Mouse (Mus musculus) left cerebral cortex, postnatal 36 days (tissue): ENCODE results near the gene Prdm4. TPM values are rescaled to one million over a fixed set of nuclear protein-coding genes. Genes with fewer than 3 reads are reported as not detected.
A peak's percentile ranks its signal among the peaks of the same experiment; 100 is the strongest.

Source experiments
- DNase-seq, 2 experiments: peaks; one replicate each; pipeline ENCODE4 v3.0.0; 2021 to 2022; ENCODE audit warnings: low spot score in 2 of 2, mixed read lengths in 1 of 2
- intact Hi-C: fragments of 180-260 bp; cut with DNase I; formaldehyde crosslinking; loops from one replicate; pipeline ENCODE4 v1.15.1; 2025
- total RNA-seq, 2 experiments: library from RNA; stranded (reverse); gene quantifications; 2 replicates each; pipeline ENCODE4 v1.2.3; 2021

The Prdm4 gene
- total RNA-seq = 10 to 100 TPM; 24.0 to 27.0 TPM

DNA sequence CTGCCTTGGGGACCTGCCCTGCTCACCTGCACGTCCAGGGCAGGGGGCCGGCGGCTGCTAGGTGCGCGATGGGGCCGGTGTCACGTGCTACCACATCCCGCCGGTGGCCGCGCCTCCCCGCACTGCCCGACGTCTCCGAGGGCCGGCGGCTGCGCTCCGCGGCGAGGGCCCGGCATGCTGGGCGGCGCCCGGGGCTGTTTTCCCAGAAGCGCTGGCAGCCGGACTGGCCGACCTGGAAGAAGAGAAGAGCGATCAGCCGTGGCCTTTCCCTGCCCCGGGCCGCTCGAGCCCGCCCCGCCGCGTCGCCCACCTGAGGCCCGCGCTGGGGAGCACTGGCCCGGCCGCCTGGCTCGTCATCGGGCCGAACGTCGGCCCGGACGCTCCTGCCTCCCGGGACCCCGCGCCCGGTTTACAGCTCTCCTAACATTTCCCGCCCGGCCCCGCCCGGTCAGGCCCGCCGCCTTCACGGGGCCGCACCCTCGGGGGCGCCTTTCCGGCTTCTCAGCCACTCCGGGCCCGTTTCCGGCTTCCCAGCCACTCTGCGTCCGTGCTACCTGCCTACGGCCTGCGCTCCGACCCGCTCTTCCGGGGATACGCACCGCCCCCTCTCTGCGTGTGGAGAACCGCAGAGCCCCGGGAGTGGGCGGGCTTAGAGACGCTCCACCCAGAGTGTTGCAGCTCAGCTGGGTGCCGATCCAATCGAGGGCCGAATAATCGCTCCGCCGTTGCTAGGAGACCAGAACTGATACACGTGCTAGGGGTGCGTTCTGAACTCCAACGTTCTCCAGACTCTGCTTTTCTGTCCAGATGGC lies at the start of gene Prdm4:
Gene Prdm4 (minus strand): TSS at position 645 of the 812 bp plus-strand sequence.
- intact Hi-C loops = no loop called here
- peak; percentile 94 to 96 for DNase-seq

DNA sequence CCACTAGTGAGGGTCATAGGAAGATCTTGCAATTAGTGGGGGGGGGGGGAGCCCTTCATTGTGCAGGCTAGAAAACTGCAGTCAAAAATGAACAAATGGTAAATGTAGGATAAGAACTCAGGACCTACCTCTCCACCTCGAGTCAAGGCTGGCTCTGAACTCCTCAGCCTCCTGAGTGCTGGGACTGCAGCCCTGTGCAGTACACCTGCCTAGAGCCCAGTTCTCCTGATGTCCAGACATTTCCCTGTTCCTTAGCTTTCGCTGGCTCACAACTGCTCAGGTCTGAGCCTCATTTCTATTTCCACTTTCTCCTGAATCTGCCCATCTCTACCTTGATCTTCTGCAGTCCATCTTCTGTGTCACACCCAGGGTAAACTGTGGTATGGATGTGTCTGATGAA lies 49.5 kb upstream of the Prdm4 start:
- intact Hi-C loops = loop anchor here (5.0 to 10.0 kb wide), 3 partner anchors 56 to 331 kb away; partner anchors contain the start of gene Fbxo7
- no peak for DNase-seq

DNA sequence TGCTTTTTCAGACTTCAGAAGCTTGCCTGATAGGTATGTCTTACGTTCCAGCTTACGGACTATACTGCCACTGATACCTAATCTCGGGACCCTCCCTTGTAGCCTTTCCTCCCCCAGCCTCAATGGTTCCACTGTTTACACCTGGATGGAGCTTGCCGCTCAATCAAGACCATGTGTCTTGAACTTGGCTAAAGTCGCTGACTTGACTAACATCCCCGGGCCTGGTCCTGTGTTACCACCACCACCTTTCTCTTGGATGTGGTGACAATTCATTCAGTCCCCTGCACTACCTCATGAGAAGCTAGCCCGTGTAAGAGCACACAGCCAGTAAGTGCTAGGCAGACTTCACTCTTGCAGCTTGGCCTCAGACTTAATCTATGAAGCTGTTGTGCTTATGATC lies 47.4 kb upstream of the Prdm4 start:
- no peak for DNase-seq
- intact Hi-C loops = loop anchor here (10.0 kb wide), 1 partner anchor 100 kb away; no protein-coding TSS in a partner anchor

DNA sequence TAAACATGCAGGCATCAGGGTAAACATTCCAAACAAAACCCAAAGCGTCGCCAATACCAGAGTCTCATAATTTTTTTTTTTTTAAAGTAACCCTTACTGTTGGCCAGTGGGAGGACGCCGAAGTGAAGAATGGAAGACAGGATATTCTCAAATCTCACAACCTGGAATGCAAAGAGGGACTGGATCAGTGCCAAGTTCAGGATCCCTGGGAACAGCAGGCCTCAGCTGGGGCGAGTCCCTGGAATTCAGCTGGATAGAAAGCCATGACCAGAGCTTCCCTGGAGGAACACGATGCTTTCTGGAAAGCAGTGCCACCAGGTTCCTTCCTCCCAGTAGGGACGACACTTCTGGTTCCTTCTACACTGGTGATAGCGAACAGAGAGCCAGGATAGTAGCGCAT lies 46.0 kb upstream of the Prdm4 start:
- intact Hi-C loops = loop anchor here (10.0 kb wide), 1 partner anchor 102 kb away; no protein-coding TSS in a partner anchor
- no peak for DNase-seq

DNA sequence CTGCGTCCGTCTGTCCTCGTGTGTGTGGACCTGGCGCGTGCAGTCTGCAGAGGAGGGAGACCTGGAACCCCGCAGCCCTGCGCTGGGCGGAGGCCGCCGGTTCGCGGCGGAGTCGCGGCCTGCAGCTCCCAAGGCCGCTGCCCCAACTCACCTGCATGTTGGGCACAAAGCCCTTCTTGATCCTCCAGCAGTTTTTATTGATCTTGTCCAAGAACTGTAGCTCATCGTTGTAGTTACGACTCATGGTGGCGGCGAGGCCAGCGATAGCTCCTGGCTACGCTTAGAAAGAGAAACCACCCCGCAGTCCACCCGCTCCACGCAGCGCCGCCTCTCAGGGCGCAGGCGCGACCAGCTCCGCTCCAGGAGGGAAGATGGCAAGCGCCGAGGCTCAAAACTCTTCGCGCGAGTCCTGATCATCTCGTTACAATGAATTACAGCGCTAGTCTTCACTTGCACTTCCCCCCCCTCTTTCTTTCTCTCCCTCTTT lies 40.6 kb upstream of the Prdm4 start, which contains the start of gene Rtcb:
Gene Rtcb (minus strand): TSS at position 360 of the 487 bp plus-strand sequence.
- intact Hi-C loops = loop anchor here (5.0 to 10.0 kb wide), 2 partner anchors 85 to 747 kb away; partner anchors contain the start of genes Hsp90b1 and Ttc41
- peak; percentile 98 for DNase-seq

DNA sequence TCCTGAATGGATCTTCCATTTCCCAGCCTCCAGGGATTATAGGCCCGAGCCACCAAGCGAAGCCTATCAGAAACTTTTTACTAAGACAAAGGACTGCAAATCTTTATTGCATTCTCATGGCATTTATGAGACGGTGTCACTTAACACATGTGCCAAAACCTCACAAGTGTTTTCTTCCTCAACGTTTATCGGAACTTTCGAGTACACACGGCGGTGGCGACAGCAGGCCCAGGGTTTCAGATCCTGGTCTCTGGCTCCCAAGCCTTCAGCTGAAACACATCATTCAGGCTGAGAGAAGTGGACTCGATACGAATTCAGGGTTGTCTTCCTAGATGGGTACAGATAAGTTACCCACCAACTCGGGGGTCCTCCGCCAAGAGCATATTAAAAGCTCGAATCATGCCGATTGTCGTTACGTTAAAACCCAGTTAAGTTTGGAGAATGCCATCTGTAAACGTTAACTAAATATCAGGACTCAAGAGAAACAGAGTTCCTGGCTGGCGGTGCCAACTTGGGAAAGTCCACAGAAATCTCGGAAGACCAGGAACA lies 40.0 kb upstream of the Prdm4 start:
- intact Hi-C loops = loop anchor here (5.0 to 10.0 kb wide), 2 partner anchors 85 to 748 kb away; partner anchors contain the start of genes Hsp90b1 and Ttc41
- DNase-seq = no peak

DNA sequence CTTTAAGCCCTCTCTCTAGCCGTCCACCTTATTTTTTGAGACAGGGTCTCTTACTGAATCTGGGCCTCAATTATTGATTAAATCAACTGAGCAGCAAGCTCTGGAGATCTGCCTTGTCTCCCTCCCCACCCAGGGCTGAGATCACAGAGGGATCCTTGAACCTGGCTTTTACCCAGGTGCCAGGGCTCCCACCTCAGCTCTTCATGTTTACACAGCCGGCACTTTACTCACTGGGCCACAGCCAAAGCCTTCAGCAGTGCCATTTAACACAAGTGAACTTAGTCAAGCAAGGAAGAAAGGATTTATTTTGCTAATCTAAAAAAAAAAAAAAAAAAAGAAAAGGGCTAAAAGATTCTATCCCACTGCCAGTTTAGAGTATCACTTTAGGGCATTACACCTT lies 37.5 kb upstream of the Prdm4 start:
- no peak for DNase-seq
- intact Hi-C loops = loop anchor here (10.0 kb wide), 1 partner anchor 750 kb away; the partner anchor contains the start of genes Hsp90b1 and Ttc41

DNA sequence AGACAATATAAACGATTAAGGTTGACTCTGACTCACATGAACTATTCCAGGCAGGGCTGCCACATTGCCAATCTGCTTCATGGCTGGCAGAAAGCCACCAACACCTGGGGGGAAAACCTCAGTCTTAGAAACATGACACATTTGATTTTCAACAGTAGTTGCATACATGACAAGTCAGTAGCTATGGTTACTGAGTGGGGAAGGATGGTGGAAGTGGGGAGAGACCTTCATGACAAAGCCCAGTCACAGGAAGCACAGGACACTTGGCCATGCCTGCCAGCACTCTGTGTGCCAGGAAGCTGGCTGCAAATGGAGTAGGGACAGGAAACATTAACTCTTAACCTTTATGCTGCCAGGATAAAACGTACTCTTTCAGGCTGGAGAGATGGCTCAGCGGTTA lies 36.5 kb upstream of the Prdm4 start:
- intact Hi-C loops = loop anchor here (10.0 kb wide), 1 partner anchor 751 kb away; the partner anchor contains the start of genes Hsp90b1 and Ttc41
- DNase-seq = no peak

DNA sequence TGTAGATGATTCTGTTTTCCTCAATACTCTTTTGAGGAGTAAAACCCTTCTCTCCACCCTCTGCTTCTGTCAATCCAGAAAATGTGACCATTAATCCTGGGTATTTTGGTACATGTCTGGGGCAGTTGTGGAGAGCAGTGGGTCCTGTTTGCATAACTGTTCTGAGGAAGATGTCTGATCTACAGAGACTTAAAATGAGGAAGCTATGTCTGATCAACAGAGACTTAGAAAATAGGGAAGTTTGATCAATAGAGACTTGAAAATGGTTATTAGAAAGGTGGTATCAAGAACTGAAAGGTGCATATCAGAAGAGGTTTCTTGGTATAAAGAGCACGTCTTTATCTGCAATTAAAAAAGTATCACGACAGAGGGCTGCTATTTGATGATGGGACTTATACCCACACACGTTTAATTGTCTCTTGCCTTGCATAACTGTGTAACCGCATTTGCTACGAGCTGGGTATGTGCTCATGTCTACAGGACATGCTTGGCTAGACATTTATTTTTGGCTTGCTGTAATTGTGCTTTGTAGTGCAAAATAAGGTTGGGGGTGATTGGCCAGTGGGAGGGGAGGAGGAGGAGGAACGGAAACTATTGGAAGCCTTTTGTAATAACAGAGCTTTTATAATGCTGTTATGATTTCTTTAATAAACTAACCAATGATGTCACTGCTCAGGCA lies 35.0 kb upstream of the Prdm4 start:
- intact Hi-C loops = loop anchor here (10.0 kb wide), 1 partner anchor 753 kb away; the partner anchor contains the start of genes Hsp90b1 and Ttc41
- no peak for DNase-seq

DNA sequence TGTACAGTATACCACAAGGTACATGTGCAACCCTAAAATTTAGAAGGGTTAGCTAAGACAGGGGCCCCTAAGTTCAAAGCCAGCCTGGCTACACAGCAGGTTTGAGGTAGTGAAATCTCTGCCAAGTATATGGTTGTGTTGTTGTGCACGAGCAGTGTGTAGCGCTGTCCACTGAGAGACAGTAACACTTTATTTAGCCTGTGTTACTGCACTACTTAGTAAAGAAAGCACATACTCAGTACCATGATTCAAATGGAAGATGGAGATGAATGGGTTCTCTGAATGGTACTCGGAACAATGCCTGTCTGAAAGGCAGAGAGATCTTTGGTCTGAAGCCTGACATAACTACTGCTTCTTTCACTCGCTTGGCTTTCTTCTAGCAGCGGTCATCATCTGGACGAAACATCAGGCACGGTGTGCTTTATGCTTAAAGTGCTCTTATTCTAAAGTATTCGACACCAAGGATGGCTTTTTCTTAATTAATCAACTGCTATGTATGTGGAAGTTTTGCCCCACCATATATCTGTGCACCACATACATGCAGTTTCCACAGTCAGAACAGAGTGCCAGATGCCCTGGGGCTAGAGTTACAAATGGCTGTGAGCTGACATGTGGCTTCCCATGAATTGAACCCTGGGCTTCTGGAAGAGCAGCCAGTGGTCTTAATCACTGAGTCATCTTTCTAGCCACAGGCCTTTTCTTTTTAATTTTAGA lies 31.7 kb upstream of the Prdm4 start:
- no peak for DNase-seq
- intact Hi-C loops = no loop called here

DNA sequence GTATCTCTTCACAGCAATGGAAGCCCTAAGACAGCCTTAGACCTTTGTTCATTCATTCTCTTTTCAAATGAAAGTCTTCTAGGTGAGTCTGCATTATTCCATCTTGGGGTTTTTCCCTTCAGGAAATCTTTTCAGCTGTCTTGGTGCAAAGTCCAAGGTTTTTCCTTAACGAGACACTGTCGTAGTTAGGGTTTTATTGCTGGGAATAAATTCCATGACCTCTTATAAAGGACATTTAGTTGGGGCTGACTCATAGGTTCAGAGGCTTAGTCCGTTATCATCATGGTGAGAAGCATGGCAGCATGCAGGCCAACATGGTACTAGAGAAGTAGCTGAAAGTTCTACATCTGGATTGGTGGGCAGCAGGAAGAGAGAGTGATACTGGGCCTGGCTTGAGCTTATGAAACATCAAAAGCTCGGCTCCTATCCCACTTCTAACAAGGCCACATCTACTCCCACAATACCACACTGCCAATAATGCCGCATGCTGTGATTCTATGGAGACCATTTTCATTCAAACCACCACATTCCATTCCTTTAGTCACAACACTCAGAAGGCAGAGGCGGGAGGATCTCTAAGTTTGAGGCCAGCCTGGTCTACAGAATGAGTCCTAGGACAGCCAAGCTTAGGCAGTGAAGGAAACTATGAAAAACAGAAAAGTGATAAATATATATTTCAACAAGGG lies 19.5 kb upstream of the Prdm4 start:
- intact Hi-C loops = no loop called here
- DNase-seq = no peak

DNA sequence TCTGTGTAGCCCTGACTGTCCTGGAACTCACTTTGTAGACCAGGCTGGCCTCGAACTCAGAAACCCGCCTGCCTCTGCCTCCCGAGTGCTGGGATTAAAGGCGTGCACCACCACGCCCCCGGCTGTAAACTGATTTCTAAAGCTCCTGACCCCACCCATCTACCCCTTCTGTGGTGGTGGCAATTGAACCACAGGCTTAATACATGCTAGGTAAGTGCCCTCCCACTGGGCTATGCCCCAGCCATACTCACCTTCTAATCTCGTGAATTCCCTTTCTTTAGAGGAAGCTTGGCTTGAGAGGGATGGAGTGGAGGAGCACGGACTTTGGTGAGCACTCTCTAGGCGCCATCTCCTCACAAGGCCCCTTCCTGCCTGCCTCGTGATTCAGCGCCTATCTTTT lies 13.0 kb upstream of the Prdm4 start:
- intact Hi-C loops = no loop called here
- no peak for DNase-seq

DNA sequence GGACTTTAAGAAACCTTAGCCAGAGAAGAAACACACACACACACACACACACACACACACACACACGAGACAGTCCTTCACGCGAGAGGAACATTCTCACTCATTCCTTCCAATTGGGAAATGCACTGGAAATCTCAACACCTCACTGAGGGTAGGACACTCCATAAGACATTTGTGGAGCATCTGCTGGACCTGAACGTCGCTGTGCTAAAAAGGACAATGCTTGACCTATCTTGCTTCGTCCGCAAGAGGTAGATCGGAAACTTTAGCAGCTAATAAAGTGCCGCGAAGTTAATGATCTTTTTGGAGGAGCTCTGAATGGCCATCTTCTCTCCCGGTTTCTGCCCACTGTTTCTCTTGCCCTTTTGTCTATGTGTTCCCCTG lies 12.3 kb upstream of the Prdm4 start:
- DNase-seq = no peak
- intact Hi-C loops = no loop called here

DNA sequence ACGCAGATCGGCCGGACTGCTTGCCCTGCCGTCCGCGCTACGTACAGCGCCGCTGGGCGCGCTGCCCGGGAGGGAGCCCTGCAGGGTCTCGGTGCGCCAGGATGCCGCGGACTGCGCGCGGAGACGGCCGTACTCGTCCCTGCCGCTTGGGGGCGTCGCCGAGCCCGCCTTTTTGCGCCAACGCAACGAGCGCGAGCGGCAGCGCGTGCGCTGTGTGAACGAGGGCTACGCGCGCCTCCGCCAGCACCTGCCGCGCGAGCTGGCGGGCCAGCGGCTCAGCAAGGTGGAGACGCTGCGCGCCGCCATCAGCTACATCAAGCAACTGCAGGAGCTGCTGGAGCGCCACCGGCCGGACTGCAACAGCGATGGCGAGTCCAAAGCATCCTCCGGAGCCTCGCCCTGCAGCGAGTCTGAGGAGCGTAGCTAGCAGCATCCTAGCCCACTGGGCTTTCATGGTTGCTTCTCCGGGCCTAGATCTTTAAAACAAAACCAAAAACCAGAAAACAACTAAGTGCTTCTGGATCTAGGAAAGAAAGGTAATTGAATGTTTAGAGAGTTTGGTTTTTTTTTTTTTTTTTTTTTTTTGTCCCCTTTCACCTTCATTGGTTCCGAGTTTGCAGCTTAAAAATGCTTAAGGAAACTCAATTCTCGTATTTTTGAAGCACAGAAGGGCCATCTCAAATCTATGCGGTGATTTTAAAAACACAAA lies 11.7 kb upstream of the Prdm4 start:
- intact Hi-C loops = no loop called here
- peak; percentile 77 to 85 for DNase-seq

DNA sequence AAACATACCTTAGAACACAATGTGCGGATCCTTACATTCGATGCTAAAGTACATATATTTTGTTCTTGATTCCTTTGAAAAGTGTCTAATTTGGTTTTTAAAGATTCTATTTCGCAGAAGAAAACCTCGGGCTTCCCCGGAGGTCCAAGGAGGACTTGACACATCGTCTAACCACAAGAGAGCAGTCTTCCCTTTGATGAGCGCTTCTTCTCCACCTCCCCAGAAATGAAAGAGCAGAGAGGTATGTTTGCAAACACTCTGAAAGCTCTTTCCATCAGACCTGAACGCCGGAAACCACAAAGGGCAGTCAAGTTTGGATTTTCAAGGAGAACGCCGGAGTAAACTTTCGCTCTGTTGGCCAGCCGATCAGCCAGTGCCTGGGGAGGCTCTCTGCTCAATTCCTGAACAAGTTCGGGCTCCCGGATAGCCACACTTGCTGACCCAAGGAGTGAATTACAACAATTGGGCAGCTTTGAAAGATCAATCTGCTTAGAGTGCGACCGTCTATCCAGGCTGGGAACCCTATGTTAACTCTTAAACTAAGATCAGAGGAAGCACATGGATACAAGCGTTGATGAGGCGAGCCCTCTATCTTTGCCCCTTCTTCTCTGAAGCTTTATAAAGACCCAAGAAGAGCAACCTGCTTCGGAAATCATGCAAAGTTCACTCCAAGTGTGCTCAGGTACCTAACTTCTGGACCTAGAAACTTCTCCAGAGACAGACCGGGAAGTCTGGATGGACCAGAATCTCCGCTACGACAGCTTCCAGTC lies 10.9 kb upstream of the Prdm4 start, which contains the start of gene Ascl4:
Gene Ascl4 (plus strand): TSS at position 6 of the 770 bp plus-strand sequence.
- intact Hi-C loops = no loop called here

DNA sequence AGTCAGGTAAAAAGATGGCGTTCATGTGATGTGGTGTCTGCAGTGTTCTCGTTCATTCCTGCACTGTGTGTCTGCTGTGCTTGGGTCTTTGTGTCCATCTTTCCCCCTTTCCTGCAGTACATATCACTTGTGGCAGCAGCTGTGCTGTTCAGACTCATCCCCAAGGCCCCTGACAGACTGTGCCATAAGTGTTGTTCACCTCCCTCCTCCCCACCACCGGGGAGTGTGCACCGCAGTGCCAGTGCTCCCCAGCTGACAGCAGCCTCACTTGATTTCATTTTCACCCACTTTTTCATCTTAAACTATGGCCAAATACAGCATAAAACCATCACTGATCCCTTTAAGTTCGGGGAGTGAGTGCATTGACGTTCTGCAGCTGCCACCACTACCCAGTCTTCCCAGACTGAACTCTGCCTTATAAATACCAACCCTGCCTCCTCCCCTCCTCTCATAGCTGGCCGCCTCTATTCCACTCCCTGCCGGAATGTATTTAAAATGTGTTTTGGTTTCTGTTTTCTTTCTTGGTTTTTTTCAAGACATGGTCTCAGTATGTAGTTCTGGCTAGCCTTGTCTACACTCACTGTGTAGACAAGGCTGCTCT lies 37.0 kb downstream of the Prdm4 start:
- DNase-seq = no peak
- intact Hi-C loops = loop anchor here (10.0 kb wide), 1 partner anchor 205 kb away; no protein-coding TSS in a partner anchor

More for the DNA sequence above, 10.9 kb upstream of the Prdm4 start, which contains the start of gene Ascl4:
- DNase-seq = peak in 1 of 2 experiments; percentile 6

DNA sequence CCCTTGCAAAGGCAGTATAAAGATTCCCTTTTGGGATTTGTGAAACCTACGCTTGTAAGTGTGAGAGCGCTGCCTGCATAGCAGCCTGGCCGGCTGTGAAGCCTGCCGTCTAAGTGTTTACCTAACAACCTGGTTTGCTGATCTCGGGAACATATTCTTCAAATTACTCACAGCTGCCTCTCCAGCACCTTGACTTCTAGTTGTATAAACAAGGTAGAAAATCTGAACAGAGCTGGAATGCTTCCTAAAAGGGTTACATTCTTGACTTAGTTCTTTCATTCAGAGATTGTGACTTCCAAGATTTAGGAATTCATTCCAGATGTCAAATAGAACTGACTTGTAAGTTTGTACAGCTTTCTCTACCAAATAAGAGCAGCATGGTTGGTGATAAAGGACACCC lies 41.1 kb downstream of the Prdm4 start:
- intact Hi-C loops = loop anchor here (10.0 kb wide), 1 partner anchor 201 kb away; no protein-coding TSS in a partner anchor
- DNase-seq = no peak
